Mouse (Mus musculus): ENCODE data around the gene Hdgfl2. TPM values are rescaled to one million over a fixed set of nuclear protein-coding genes. Genes with fewer than 3 reads are reported as not detected.

Hdgfl2 gene
- polyA plus RNA-seq, 1 experiment from 2014 or later, result 144 TPM

DNA sequence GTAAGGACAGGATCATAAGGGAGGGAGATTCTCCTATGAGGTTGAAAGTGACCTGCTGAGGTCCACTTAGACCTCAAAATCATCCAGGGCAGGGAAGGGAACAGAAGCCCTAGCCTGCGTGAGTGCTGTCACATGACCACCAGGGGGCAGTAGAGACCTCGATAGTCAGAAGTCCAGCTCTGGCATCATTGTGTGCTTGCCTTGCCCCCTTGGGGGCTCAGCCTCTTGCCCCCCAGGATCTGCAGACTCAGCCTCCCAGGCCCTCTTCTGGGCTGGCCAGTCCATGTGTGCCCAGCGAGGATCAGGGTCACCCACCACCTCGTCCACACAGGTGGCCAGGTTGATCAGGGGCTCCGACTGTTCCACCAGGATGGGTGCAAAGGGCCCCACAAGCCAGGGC lies 32.4 kb downstream of the Hdgfl2 start:
- Histone ChIP-seq H3K36me3 (ENCODE audit: control insufficient read depth, insufficient read depth, low read length) (no peaks in the 10 kb centered on the region), H3K27me3 (ENCODE audit: control insufficient read depth, insufficient read depth, low read length) (0 out of 2 replicates have a peak, but pooled peaks cover under 1% of the 10 kb centered on the region), H3K27ac (replicated peaks; ENCODE audit: low read depth, low read length) (no peak overlapping the region), H3K9ac (ENCODE audit: low read length) (no peak overlapping the region), H3K9me3 (ENCODE audit: control insufficient read depth, low read length) (no peaks in the 10 kb centered on the region), H3K4me1 (ENCODE audit: control insufficient read depth, insufficient read depth, low read length) (no peaks in the 10 kb centered on the region), H3K4me3 (ENCODE audit: low read depth, low read length) (no peak overlapping the region), H3K4me2 (ENCODE audit: low read depth, severe bottlenecking) (no peak overlapping the region)
- peak; percentile 82 for DNase-seq (ENCODE audit: low spot score)
- WGBS, result 39% methylated on average over 5 of the region's 5 CpGs
- ATAC-seq (ENCODE audit: insufficient number of reproducible peaks, low FRiP score, low TSS enrichment, low read depth), result 0 out of 2 replicates have a peak, but pooled peaks have one; percentile 27

GRCm38 (mm10) chr17:56112743-56113142 lies 33.3 kb downstream of the Hdgfl2 start:
- Histone ChIP-seq H3K4me2 (ENCODE audit: low read depth, severe bottlenecking) (no peak overlapping the region), H3K27me3 (ENCODE audit: control insufficient read depth, insufficient read depth, low read length) (0 out of 2 replicates have a peak, but pooled peaks cover 6% of the 10 kb centered on the region), H3K27ac (replicated peaks; ENCODE audit: low read depth, low read length) (no peak overlapping the region), H3K9me3 (ENCODE audit: control insufficient read depth, low read length) (no peaks in the 10 kb centered on the region), H3K36me3 (ENCODE audit: control insufficient read depth, insufficient read depth, low read length) (no peaks in the 10 kb centered on the region), H3K9ac (ENCODE audit: low read length) (no peak overlapping the region), H3K4me1 (ENCODE audit: control insufficient read depth, insufficient read depth, low read length) (peaks cover 5% of the 10 kb centered on the region; the same call in 1 of the 2 replicates), H3K4me3 (ENCODE audit: low read depth, low read length) (no peak overlapping the region)
- DNase-seq (ENCODE audit: low spot score) (no peak), ATAC-seq (ENCODE audit: insufficient number of reproducible peaks, low FRiP score, low TSS enrichment, low read depth) (no peak)
- 64% methylated on average over 3 of the region's 3 CpGs for WGBS

- no peak overlapping the region for H3K4me2 ChIP-seq (ENCODE audit: low read depth, severe bottlenecking)
- H3K27ac ChIP-seq (replicated peaks; ENCODE audit: low read depth, low read length), result no peak overlapping the region
- no peaks in the 10 kb centered on the region for H3K9me3 ChIP-seq (ENCODE audit: control insufficient read depth, low read length)
- 82% methylated on average over 10 of the region's 10 CpGs for WGBS
- no peak overlapping the region for H3K4me3 ChIP-seq (ENCODE audit: low read depth, low read length)
- no peak overlapping the region for H3K9ac ChIP-seq (ENCODE audit: low read length)
- no peaks in the 10 kb centered on the region for H3K36me3 ChIP-seq (ENCODE audit: control insufficient read depth, insufficient read depth, low read length)
- peaks cover 10% of the 10 kb centered on the region for H3K4me1 ChIP-seq (ENCODE audit: control insufficient read depth, insufficient read depth, low read length)
- peaks cover 37% of the 10 kb centered on the region for H3K27me3 ChIP-seq (ENCODE audit: control insufficient read depth, insufficient read depth, low read length)
- DNase-seq (ENCODE audit: low spot score), result no peak
- ATAC-seq (ENCODE audit: insufficient number of reproducible peaks, low FRiP score, low TSS enrichment, low read depth), result no peak
These were observed 36.8 kb downstream of the Hdgfl2 start for GRCm38 (mm10) chr17:56116193-56116592.

DNA sequence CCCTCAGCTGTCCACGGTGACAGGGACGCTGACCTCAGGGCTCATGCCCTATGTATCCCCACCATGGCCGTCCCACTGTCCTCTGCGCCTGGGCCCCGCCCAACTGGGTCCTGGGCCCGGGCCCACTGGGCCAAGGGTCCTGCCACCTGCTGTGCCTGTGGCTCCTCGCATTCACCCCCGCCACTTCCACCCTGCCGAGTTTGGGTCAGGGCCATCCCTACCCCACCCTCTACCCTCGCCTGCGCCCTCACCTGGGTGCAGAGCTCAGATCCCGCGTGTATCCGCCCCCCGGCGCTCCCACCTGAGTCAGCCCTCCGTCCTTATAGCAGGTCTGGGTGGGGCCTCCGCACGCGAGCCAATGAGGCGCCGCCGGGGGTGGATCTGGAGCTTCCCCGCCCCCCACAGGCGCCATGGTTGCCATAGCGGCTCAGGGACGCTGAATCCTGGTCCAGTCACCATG lies 37.8 kb downstream of the Hdgfl2 start, which contains the start of gene Plin5:
Gene Plin5, minus strand, starts transcription at position 346 of the 460 bp plus-strand sequence.
- WGBS, result under 1% methylated on average over 27 of the region's 27 CpGs
- Histone ChIP-seq H3K9ac (ENCODE audit: low read length) (no peak within 1 kb of the TSS), H3K4me1 (ENCODE audit: control insufficient read depth, insufficient read depth, low read length) (peaks cover 10% of the 10 kb centered on the region), H3K27me3 (ENCODE audit: control insufficient read depth, insufficient read depth, low read length) (peaks cover 48% of the 10 kb centered on the region), H3K4me2 (ENCODE audit: low read depth, severe bottlenecking) (peak within 1 kb of the TSS; percentile 55), H3K27ac (replicated peaks; ENCODE audit: low read depth, low read length) (no peak within 1 kb of the TSS), H3K36me3 (ENCODE audit: control insufficient read depth, insufficient read depth, low read length) (no peaks in the 10 kb centered on the region), H3K9me3 (ENCODE audit: control insufficient read depth, low read length) (peaks cover 2% of the 10 kb centered on the region; the same call in 1 of the 2 replicates), H3K4me3 (ENCODE audit: low read depth, low read length) (peak within 1 kb of the TSS; percentile 23)
- peak; percentile 74 for DNase-seq (ENCODE audit: low spot score)
- ATAC-seq (ENCODE audit: insufficient number of reproducible peaks, low FRiP score, low TSS enrichment, low read depth), result peak; percentile 28; the same call in 1 of the 2 replicates

- Histone ChIP-seq H3K36me3 (ENCODE audit: control insufficient read depth, insufficient read depth, low read length) (no peaks in the 10 kb centered on the region), H3K4me1 (ENCODE audit: control insufficient read depth, insufficient read depth, low read length) (peaks cover 15% of the 10 kb centered on the region), H3K27me3 (ENCODE audit: control insufficient read depth, insufficient read depth, low read length) (peaks cover 67% of the 10 kb centered on the region), H3K4me2 (ENCODE audit: low read depth, severe bottlenecking) (no peak overlapping the region), H3K9ac (ENCODE audit: low read length) (no peak overlapping the region), H3K4me3 (ENCODE audit: low read depth, low read length) (no peak overlapping the region), H3K9me3 (ENCODE audit: control insufficient read depth, low read length) (peaks cover 7% of the 10 kb centered on the region; the same call in 1 of the 2 replicates), H3K27ac (replicated peaks; ENCODE audit: low read depth, low read length) (no peak overlapping the region)
- DNase-seq (ENCODE audit: low spot score) (no peak), ATAC-seq (ENCODE audit: insufficient number of reproducible peaks, low FRiP score, low TSS enrichment, low read depth) (no peak)
- WGBS, result 44% methylated on average over 12 of the region's 12 CpGs
These were observed 40.0 kb downstream of the Hdgfl2 start for GRCm38 (mm10) chr17:56119431-56119830.

- ATAC-seq (ENCODE audit: insufficient number of reproducible peaks, low FRiP score, low TSS enrichment, low read depth), result no peak
- peak overlapping the region; percentile 17; the same call in 1 of the 2 replicates for H3K4me2 ChIP-seq (ENCODE audit: low read depth, severe bottlenecking)
- no peaks in the 10 kb centered on the region for H3K36me3 ChIP-seq (ENCODE audit: control insufficient read depth, insufficient read depth, low read length)
- 8% methylated on average over 66 of the region's 66 CpGs for WGBS
- H3K9ac ChIP-seq (ENCODE audit: low read length), result no peak overlapping the region
- H3K4me1 ChIP-seq (ENCODE audit: control insufficient read depth, insufficient read depth, low read length), result peaks cover 15% of the 10 kb centered on the region
- DNase-seq (ENCODE audit: low spot score), result peak; percentile 44
- H3K27me3 ChIP-seq (ENCODE audit: control insufficient read depth, insufficient read depth, low read length), result peaks cover 72% of the 10 kb centered on the region
- no peak overlapping the region for H3K27ac ChIP-seq (replicated peaks; ENCODE audit: low read depth, low read length)
- H3K9me3 ChIP-seq (ENCODE audit: control insufficient read depth, low read length), result peaks cover 7% of the 10 kb centered on the region; the same call in 1 of the 2 replicates
- peak overlapping the region; percentile 12; the same call in 1 of the 2 replicates for H3K4me3 ChIP-seq (ENCODE audit: low read depth, low read length)
These were observed 40.8 kb downstream of the Hdgfl2 start for GRCm38 (mm10) chr17:56119981-56120880.

- WGBS, result 61% methylated on average over 2 of the region's 2 CpGs
- H3K27ac ChIP-seq (replicated peaks; ENCODE audit: low read depth, low read length), result no peak within 1 kb of the TSS
- peaks cover 7% of the 10 kb centered on the region; the same call in 1 of the 2 replicates for H3K9me3 ChIP-seq (ENCODE audit: control insufficient read depth, low read length)
- peaks cover 72% of the 10 kb centered on the region for H3K27me3 ChIP-seq (ENCODE audit: control insufficient read depth, insufficient read depth, low read length)
- H3K4me2 ChIP-seq (ENCODE audit: low read depth, severe bottlenecking), result no peak within 1 kb of the TSS
- no peak within 1 kb of the TSS for H3K9ac ChIP-seq (ENCODE audit: low read length)
- no peak for ATAC-seq (ENCODE audit: insufficient number of reproducible peaks, low FRiP score, low TSS enrichment, low read depth)
- no peak within 1 kb of the TSS for H3K4me3 ChIP-seq (ENCODE audit: low read depth, low read length)
- H3K4me1 ChIP-seq (ENCODE audit: control insufficient read depth, insufficient read depth, low read length), result peaks cover 15% of the 10 kb centered on the region
- no peaks in the 10 kb centered on the region for H3K36me3 ChIP-seq (ENCODE audit: control insufficient read depth, insufficient read depth, low read length)
- DNase-seq (ENCODE audit: low spot score), result no peak
These were observed 42.4 kb downstream of the Hdgfl2 start, which contains the start of gene Lrg1 for GRCm38 (mm10) chr17:56121826-56122225. Gene Lrg1, minus strand, starts transcription at chr17:56122001.

DNA sequence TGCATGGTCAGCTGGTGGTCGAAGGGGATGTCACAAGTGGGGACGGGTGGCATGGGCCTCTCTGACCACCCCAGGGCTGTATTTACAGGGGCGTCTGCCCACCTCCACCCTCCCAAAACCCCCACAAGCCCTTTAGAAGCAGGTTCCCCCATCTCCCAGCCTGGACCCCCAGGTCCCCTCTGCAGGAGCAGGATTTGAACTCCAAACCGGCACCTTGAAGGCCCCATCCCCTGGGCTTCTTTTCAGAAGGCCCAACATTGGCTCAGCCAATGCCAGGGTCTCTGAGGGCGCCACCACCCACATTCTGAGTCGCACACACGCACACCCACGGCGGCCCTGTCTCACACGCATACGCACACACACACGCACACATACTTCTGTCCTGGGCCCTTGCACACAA lies 43.7 kb downstream of the Hdgfl2 start:
- Histone ChIP-seq H3K4me2 (ENCODE audit: low read depth, severe bottlenecking) (no peak overlapping the region), H3K9me3 (ENCODE audit: control insufficient read depth, low read length) (peaks cover 7% of the 10 kb centered on the region; the same call in 1 of the 2 replicates), H3K9ac (ENCODE audit: low read length) (no peak overlapping the region), H3K4me3 (ENCODE audit: low read depth, low read length) (no peak overlapping the region), H3K36me3 (ENCODE audit: control insufficient read depth, insufficient read depth, low read length) (no peaks in the 10 kb centered on the region), H3K27me3 (ENCODE audit: control insufficient read depth, insufficient read depth, low read length) (peaks cover 65% of the 10 kb centered on the region), H3K4me1 (ENCODE audit: control insufficient read depth, insufficient read depth, low read length) (peaks cover 10% of the 10 kb centered on the region; the same call in 1 of the 2 replicates), H3K27ac (replicated peaks; ENCODE audit: low read depth, low read length) (no peak overlapping the region)
- 88% methylated on average over 12 of the region's 12 CpGs for WGBS
- ATAC-seq (ENCODE audit: insufficient number of reproducible peaks, low FRiP score, low TSS enrichment, low read depth) (no peak), DNase-seq (ENCODE audit: low spot score) (no peak)
